Mouse (Mus musculus): ENCODE data around the gene Lrmda.

DNA sequence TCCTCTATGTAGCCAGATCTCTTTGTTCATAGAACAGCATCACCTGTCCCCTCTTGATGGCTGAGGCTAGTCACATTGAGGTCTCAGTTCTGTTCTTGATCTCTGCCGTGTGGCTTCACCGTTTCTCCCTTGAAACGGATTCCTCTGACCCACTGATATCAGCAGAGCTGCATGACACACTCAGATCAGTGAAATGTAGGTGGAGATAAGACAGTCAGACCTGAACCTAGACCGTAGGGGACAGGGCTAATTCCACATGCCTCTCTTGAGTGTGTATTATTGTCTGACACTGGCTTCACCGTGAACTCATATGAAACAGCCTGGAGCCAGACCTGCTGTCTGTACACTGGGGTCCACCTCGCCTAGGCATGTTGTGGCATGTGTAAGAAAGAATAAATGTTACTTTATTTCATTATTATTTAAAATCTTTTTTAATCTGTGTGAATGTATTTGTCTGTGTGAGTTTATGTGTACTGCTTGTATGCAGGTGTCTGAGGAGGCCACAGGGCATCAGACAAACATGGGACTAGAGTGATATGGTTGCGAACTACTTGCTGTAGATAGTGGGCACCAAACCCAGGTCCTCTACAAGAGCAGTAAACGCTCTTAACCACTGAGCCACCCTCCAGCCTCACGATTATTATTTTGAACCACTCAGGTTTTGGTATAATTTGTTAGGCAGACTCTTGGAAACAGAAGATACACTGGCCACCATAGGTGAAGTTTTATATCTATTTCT lies 42.8 kb downstream of the Lrmda start:
- TF ChIP-seq CTCF (IDR thresholded peaks at IDR 0.05; ENCODE audit: borderline replicate concordance, insufficient read depth, low read length) (no peak), POLR2A (IDR thresholded peaks at IDR 0.05; ENCODE audit: low read depth, low read length) (no peak)
